Mouse (Mus musculus) thymus, postnatal 14 days (tissue): ENCODE results near the gene Ensa.
A peak's percentile ranks its signal among the peaks of the same experiment; 100 is the strongest.
"Not testable (repeated sequence)": the region's sequence is repeated elsewhere in the genome, so short reads cannot be mapped to it uniquely, and the experiment has no call there.

Experiments
- DNase-seq: peaks from one replicate; pipeline ENCODE4 v3.0.0; 2021

Ensa gene

GRCm38 (mm10) chr3:95645313-95646235 lies 20.8 kb downstream of the Ensa start:
- DNase-seq, result peak; percentile 69

GRCm38 (mm10) chr3:95648016-95648415 lies 23.2 kb downstream of the Ensa start:
- no peak for DNase-seq

GRCm38 (mm10) chr3:95650276-95651032 lies 25.7 kb downstream of the Ensa start:
- DNase-seq, result no peak

GRCm38 (mm10) chr3:95651033-95651373 lies 26.2 kb downstream of the Ensa start:
- no peak for DNase-seq

- no peak for DNase-seq
Observed at GRCm38 (mm10) chr3:95651391-95652203, 26.8 kb downstream of the Ensa start.

GRCm38 (mm10) chr3:95652204-95652811 lies 27.5 kb downstream of the Ensa start:
- peak; percentile 42 for DNase-seq

GRCm38 (mm10) chr3:95652871-95653270 lies 28.1 kb downstream of the Ensa start:
- DNase-seq, result no peak

- no peak for DNase-seq
Observed at GRCm38 (mm10) chr3:95653473-95654034, 28.8 kb downstream of the Ensa start.

- DNase-seq, result not testable (repeated sequence)
Observed at GRCm38 (mm10) chr3:95654371-95654770, 29.6 kb downstream of the Ensa start.

GRCm38 (mm10) chr3:95655437-95655836 lies 30.6 kb downstream of the Ensa start:
- no peak for DNase-seq

GRCm38 (mm10) chr3:95657108-95657507 lies 32.3 kb downstream of the Ensa start:
- no peak for DNase-seq

GRCm38 (mm10) chr3:95657711-95658110 lies 32.9 kb downstream of the Ensa start:
- no peak for DNase-seq

GRCm38 (mm10) chr3:95658236-95658867 lies 33.6 kb downstream of the Ensa start, which contains the start of gene Mcl1:
Gene Mcl1, plus strand, starts transcription at chr3:95658788.
- peak; percentile 94 for DNase-seq

- peak; percentile 86 for DNase-seq
Observed at GRCm38 (mm10) chr3:95658868-95659712, 34.3 kb downstream of the Ensa start.

GRCm38 (mm10) chr3:95659948-95660347 lies 35.2 kb downstream of the Ensa start:
- no peak for DNase-seq

- DNase-seq, result no peak
Observed at GRCm38 (mm10) chr3:95660788-95661478, 36.1 kb downstream of the Ensa start.

GRCm38 (mm10) chr3:95661945-95662715 lies 37.3 kb downstream of the Ensa start:
- peak; percentile 4 for DNase-seq

GRCm38 (mm10) chr3:95662724-95663449 lies 38.1 kb downstream of the Ensa start:
- peak; percentile 9 for DNase-seq

GRCm38 (mm10) chr3:95663486-95663885 lies 38.7 kb downstream of the Ensa start:
- DNase-seq, result peak; percentile 4
